Mouse (Mus musculus) CH12.LX (cell line): ENCODE data around the gene Wfdc17.

Experiments
- CTCF ChIP-seq, 2 experiments: IDR thresholded peaks in 1 of 2; conservative IDR thresholded peaks in 1 of 2; 2 replicates each; pipeline ENCODE4 v1.5.1; 2011 to 2012; ENCODE audit warnings: low read depth in 2 of 2, low read length in 2 of 2, improper control_type of control experiment in 1 of 2, inconsistent platforms in 1 of 2, mild to moderate bottlenecking in 1 of 2, moderate library complexity in 1 of 2
- EP300 ChIP-seq: IDR thresholded peaks from 2 replicates; pipeline ENCODE4 v1.6.1; 2011; ENCODE audit warnings: low read length, improper control_type of control experiment
- MAFK ChIP-seq: IDR thresholded peaks from 2 replicates; pipeline ENCODE4 v1.6.1; 2011; ENCODE audit warnings: low read length, improper control_type of control experiment; ENCODE audit not compliant: insufficient replicate concordance
- POLR2A ChIP-seq: IDR thresholded peaks from 2 replicates; pipeline ENCODE4 v1.6.1; 2011; ENCODE audit warnings: low read depth, mild to moderate bottlenecking, improper control_type of control experiment, low read length
- RCOR1 ChIP-seq: conservative IDR thresholded peaks from 2 replicates; pipeline ENCODE4 v1.6.1; 2012; ENCODE audit warnings: low read depth, mild to moderate bottlenecking, inconsistent platforms, low read length, improper control_type of control experiment
- UBTF ChIP-seq: IDR thresholded peaks from 2 replicates; pipeline ENCODE4 v1.6.1; 2012; ENCODE audit warnings: low read depth, mild to moderate bottlenecking, inconsistent platforms, low read length, improper control_type of control experiment, moderate library complexity
- USF1 ChIP-seq: IDR thresholded peaks from 2 replicates; pipeline ENCODE4 v1.6.1; 2014; ENCODE audit warnings: low read depth, mild to moderate bottlenecking, inconsistent platforms, low read length, improper control_type of control experiment
- ZNF384 ChIP-seq: IDR thresholded peaks from 2 replicates; pipeline ENCODE4 v1.6.1; 2012; ENCODE audit warnings: low read depth, low read length, improper control_type of control experiment, inconsistent platforms

DNA sequence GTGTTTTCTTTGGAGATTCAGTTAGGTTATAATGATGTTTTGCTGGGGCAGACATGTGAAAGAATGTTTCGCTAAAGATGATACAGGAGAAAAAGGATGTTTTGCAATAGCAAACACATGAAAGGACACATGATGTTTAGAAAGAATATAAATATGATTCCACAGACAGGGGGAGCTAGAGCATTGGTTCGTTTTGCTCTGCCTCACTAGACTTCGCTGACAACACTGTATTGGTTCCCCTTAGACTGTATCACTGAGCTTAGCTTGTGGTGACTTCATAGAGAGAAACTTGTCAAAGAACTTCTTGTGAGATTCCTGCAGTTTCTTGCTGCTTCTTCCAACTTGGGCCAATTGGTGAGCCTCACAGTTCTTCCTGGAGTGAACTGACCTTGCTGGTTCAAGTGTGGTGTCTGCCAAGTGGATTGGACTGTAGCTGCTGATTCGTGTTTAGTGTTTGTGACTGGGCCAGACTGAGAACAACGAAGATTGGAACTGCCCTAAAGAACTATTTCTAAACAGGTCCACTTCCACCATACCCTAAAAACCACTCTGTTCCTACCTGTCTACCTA, 29.4 kb downstream of the Wfdc17 start:
- TF ChIP-seq POLR2A (no peak), ZNF384 (no peak), MAFK (no peak), USF1 (no peak), EP300 (no peak), RCOR1 (no peak), CTCF (conservative IDR thresholded peaks at IDR 0.05 in 1 of 2, IDR thresholded peaks at IDR 0.05 in 1 of 2; ENCODE audit: low read depth in 2 of 2, low read length in 2 of 2) (peak; percentile 34 to 61; a peak in 3 of 4 replicates), UBTF (no peak)
